Mouse (Mus musculus) hindbrain, embryonic 11.5 days (tissue): ENCODE results near the gene Rpl38. TPM values are rescaled to one million over a fixed set of nuclear protein-coding genes. Genes with fewer than 3 reads are reported as not detected.
A peak's percentile ranks its signal among the peaks of the same experiment; 100 is the strongest.
"Not testable (repeated sequence)": the region's sequence is repeated elsewhere in the genome, so short reads cannot be mapped to it uniquely, and the experiment has no call there.

Experiments used
- ATAC-seq: fragments of 200-750 bp; cut with Nextera tagmentation; 2 replicates; pipeline ENCODE4 v1.8.0; 2017; ENCODE audit warnings: mild to moderate bottlenecking, moderate TSS enrichment, moderate library complexity; ENCODE audit not compliant: low FRiP score
- DNase-seq: peaks from one replicate; pipeline ENCODE4 v3.0.0-alpha.2; 2015; ENCODE audit warnings: low spot score
- H3K27ac ChIP-seq: fragments of 300-500 bp; sonication (generic); 2 replicates; pipeline ENCODE4 v1.5.1; 2014; ENCODE audit warnings: mild to moderate bottlenecking, low read depth, low read length
- H3K27me3 ChIP-seq: fragments of 300-500 bp; sonication (generic); 2 replicates; pipeline ENCODE4 v1.6.1; 2014; ENCODE audit warnings: mild to moderate bottlenecking, low read length, moderate library complexity, mixed read lengths; ENCODE audit not compliant: control insufficient read depth, insufficient read depth
- H3K36me3 ChIP-seq: fragments of 300-500 bp; sonication (generic); 2 replicates; pipeline ENCODE4 v1.6.1; 2014; ENCODE audit warnings: mild to moderate bottlenecking, low read length, moderate library complexity, mixed read lengths; ENCODE audit not compliant: control insufficient read depth, insufficient read depth
- H3K4me1 ChIP-seq: fragments of 300-500 bp; sonication (generic); replicated peaks from 2 replicates; pipeline ENCODE4 v1.6.1; 2014; ENCODE audit warnings: low read length, mixed read lengths; ENCODE audit not compliant: control insufficient read depth, insufficient read depth
- H3K4me2 ChIP-seq: fragments of 300-500 bp; sonication (generic); replicated peaks from 2 replicates; pipeline ENCODE4 v1.6.1; 2014; ENCODE audit warnings: mild to moderate bottlenecking, low read depth, low read length
- H3K4me3 ChIP-seq: fragments of 300-500 bp; sonication (generic); 2 replicates; pipeline ENCODE4 v1.5.1; 2014; ENCODE audit warnings: low read depth, low read length
- H3K9ac ChIP-seq: fragments of 300-500 bp; sonication (generic); 2 replicates; pipeline ENCODE4 v1.6.1; 2014; ENCODE audit warnings: low read depth, low read length
- H3K9me3 ChIP-seq: fragments of 300-500 bp; sonication (generic); 2 replicates; pipeline ENCODE4 v1.6.1; 2016; ENCODE audit warnings: low read length; ENCODE audit not compliant: control insufficient read depth
- WGBS: fragments of 180-500 bp; shearing (Covaris S2); extraction: QIAGEN DNeasy Blood & Tissue Kit; methylation state at CpG from one replicate; pipeline ENCODE4 v1.1.7; 2014; 5-methylcytosine and 5-hydroxymethylcytosine counted together
- polyA plus RNA-seq: library from polyadenylated mRNA; unstranded; fragments of >200 nt; fragmentation: Nextera tagmentation; extraction: Ambion mirVana; gene quantifications from 2 replicates; pipeline ENCODE4 v1.2.1, GENCODE M21; 2014

Rpl38 gene
- polyA plus RNA-seq, 1 experiment from 2014 or later: 833 TPM

GRCm38 (mm10) chr11:114662746-114663362, 5.5 kb upstream of the Rpl38 start:
- Histone ChIP-seq H3K27me3 (peaks cover 3% of the 10 kb centered on the region; the same call in 1 of the 2 replicates), H3K9ac (no peak overlapping the region), H3K4me3 (no peak overlapping the region), H3K27ac (no peak overlapping the region), H3K4me2 (no peak overlapping the region), H3K36me3 (no peaks in the 10 kb centered on the region), H3K4me1 (no peaks in the 10 kb centered on the region), H3K9me3 (no peaks in the 10 kb centered on the region)
- DNase-seq: peak; percentile 79
- ATAC-seq: no peak
- 42% methylated on average over 6 of the region's 6 CpGs for WGBS

- H3K4me1 ChIP-seq: no peaks in the 10 kb centered on the region
- no peaks in the 10 kb centered on the region for H3K36me3 ChIP-seq
- no peak overlapping the region for H3K4me3 ChIP-seq
- ATAC-seq (no peak), DNase-seq (no peak)
- peaks cover 3% of the 10 kb centered on the region; the same call in 1 of the 2 replicates for H3K27me3 ChIP-seq
- 82% methylated on average over 7 of the region's 7 CpGs for WGBS
- no peak overlapping the region for H3K9ac ChIP-seq
- H3K27ac ChIP-seq: no peak overlapping the region
- no peaks in the 10 kb centered on the region for H3K9me3 ChIP-seq
- H3K4me2 ChIP-seq: no peak overlapping the region
These were observed 4.2 kb upstream of the Rpl38 start for GRCm38 (mm10) chr11:114664164-114664563.

GRCm38 (mm10) chr11:114665463-114665862, 2.9 kb upstream of the Rpl38 start:
- Histone ChIP-seq H3K27me3 (peaks cover 3% of the 10 kb centered on the region; the same call in 1 of the 2 replicates), H3K27ac (no peak overlapping the region), H3K4me1 (peaks cover 8% of the 10 kb centered on the region), H3K4me2 (no peak overlapping the region), H3K4me3 (no peak overlapping the region), H3K36me3 (no peaks in the 10 kb centered on the region), H3K9me3 (no peaks in the 10 kb centered on the region), H3K9ac (no peak overlapping the region)
- WGBS: 82% methylated on average over 2 of the region's 2 CpGs
- ATAC-seq (no peak), DNase-seq (no peak)

DNA sequence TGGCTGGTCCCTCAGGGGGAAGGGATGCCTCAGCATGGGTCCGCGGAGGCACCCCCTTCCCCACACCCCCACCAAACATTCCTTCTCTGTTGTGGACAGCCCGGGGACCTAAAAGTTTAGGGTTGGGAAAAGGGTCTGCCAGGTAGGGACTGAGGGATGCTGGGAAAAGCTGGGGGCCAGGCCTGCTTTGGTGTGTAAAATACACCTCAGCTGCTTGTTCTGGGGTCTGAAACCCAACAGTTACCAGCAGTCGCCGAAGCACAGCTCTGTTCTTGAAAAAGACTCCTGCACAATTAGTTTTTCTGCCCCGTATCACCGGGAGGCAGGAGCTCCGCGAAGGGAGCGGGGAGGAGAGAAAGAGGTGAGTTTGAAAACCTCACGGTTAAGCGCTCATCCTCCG, 1.5 kb upstream of the Rpl38 start:
- DNase-seq: no peak
- 12% methylated on average over 13 of the region's 13 CpGs for WGBS
- Histone ChIP-seq H3K9me3 (no peaks in the 10 kb centered on the region), H3K4me3 (no peak overlapping the region), H3K9ac (no peak overlapping the region), H3K36me3 (0 out of 2 replicates have a peak, but pooled peaks cover under 1% of the 10 kb centered on the region), H3K4me2 (no peak overlapping the region), H3K27ac (no peak overlapping the region), H3K4me1 (peaks cover 8% of the 10 kb centered on the region), H3K27me3 (peaks cover 3% of the 10 kb centered on the region; the same call in 1 of the 2 replicates)
- ATAC-seq: no peak

GRCm38 (mm10) chr11:114667236-114667931, 940 bp upstream of the Rpl38 start:
- no peak for ATAC-seq

DNA sequence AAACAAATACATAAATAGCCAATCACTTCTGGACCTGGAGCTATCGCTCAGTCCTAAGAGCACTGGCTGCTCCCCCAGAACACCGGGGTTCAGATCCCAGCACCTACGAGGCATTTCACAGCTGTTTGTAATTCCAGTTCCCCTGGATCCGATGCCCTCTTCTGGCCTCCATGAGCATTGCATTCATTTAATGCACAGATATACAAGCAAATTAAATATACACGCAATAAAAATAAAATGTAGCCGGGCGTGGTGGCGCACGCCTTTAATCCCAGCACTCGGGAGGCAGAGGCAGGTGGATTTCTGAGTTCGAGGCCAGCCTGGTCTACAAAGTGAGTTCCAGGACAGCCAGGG, 415 bp upstream of the Rpl38 start:
- not testable (repeated sequence) for H3K4me1 ChIP-seq, H3K4me3 ChIP-seq, H3K4me2 ChIP-seq, ATAC-seq, H3K27ac ChIP-seq, H3K9ac ChIP-seq, DNase-seq, H3K9me3 ChIP-seq, H3K36me3 ChIP-seq, H3K27me3 ChIP-seq
- 23% methylated on average over 11 of the region's 11 CpGs for WGBS

More at GRCm38 (mm10) chr11:114667236-114667931, 940 bp upstream of the Rpl38 start:
- no peak overlapping the region for H3K4me3 ChIP-seq
- no peak for DNase-seq
- no peaks in the 10 kb centered on the region for H3K9me3 ChIP-seq
- H3K27me3 ChIP-seq: peaks cover 3% of the 10 kb centered on the region; the same call in 1 of the 2 replicates
- no peak overlapping the region for H3K4me2 ChIP-seq
- 54% methylated on average over 15 of the region's 18 CpGs for WGBS
- H3K4me1 ChIP-seq: peaks cover 8% of the 10 kb centered on the region
- H3K36me3 ChIP-seq: 0 out of 2 replicates have a peak, but pooled peaks cover 7% of the 10 kb centered on the region
- H3K27ac ChIP-seq: no peak overlapping the region
- no peak overlapping the region for H3K9ac ChIP-seq

GRCm38 (mm10) chr11:114668741-114669623, 658 bp downstream of the Rpl38 start:
- under 1% methylated on average over 48 of the region's 60 CpGs for WGBS
- Histone ChIP-seq H3K27ac (peak overlapping the region; percentile 89), H3K4me1 (peaks cover 8% of the 10 kb centered on the region), H3K4me2 (peak overlapping the region; percentile 51), H3K9me3 (no peaks in the 10 kb centered on the region), H3K27me3 (peaks cover 3% of the 10 kb centered on the region; the same call in 1 of the 2 replicates), H3K9ac (peak overlapping the region; percentile 86), H3K36me3 (peaks cover 13% of the 10 kb centered on the region; the same call in 1 of the 2 replicates), H3K4me3 (peak overlapping the region; percentile 87)
- peak; percentile 78 for ATAC-seq
- peak; percentile 87 for DNase-seq

- peaks cover 3% of the 10 kb centered on the region; the same call in 1 of the 2 replicates for H3K27me3 ChIP-seq
- peak overlapping the region; percentile 87 for H3K4me3 ChIP-seq
- ATAC-seq (no peak), DNase-seq (no peak)
- H3K9ac ChIP-seq: peak overlapping the region; percentile 86
- H3K4me2 ChIP-seq: peak overlapping the region; percentile 51
- peaks cover 13% of the 10 kb centered on the region; the same call in 1 of the 2 replicates for H3K36me3 ChIP-seq
- no peak overlapping the region for H3K27ac ChIP-seq
- peaks cover 8% of the 10 kb centered on the region for H3K4me1 ChIP-seq
- no peaks in the 10 kb centered on the region for H3K9me3 ChIP-seq
- 28% methylated on average over 12 of the region's 12 CpGs for WGBS
These were observed 1.4 kb downstream of the Rpl38 start for GRCm38 (mm10) chr11:114669651-114670168.
